Mouse (Mus musculus) 3T3-L1 (cell line): Measurements from ENCODE around the gene Zfp385a.

Experiments used
- DNase-seq: peaks from one replicate; pipeline ENCODE4 v3.0.0-alpha.2; 2015; ENCODE audit warnings: low read depth, low spot score

Gene Zfp385a

DNA sequence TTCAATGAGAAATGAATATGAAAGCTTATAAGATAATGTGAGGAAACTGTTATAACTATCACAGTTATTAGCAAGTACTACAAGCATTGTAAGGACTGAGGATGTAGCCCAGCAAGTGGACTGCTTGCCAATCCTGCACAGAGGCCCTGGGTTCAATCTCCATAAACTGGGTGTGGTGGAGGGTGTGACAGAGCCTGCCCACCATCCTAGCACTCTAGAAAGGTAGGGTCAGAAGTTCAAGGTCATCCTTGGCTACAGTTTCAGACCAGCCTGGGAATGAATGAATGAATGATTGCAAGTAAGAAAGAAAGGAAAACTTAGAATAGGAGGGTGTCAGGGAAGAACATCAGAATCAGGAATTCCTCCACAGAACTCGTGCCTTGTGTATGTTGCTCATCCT is 23.9 kb upstream of the Zfp385a start:
- DNase-seq: no peak

DNA sequence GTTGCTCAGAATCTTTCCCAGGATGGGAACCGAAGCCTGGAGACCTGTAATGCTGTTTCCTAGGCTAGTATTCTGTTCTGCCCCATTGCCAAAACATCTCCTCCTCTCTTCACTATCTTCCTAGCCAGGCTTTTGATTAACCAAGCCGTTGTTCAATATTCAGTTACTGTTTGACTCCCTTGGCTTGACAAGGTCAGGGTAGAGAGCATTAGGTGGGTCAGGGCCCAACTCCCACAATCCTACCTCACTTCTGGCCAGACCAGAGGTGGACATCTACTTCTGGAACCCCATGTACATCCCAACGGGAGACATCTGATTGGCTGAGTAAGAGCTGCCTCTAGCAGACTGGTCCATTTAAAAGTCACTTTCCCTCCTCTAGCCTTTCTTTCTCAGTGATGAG is 23.1 kb upstream of the Zfp385a start:
- DNase-seq: no peak

DNA sequence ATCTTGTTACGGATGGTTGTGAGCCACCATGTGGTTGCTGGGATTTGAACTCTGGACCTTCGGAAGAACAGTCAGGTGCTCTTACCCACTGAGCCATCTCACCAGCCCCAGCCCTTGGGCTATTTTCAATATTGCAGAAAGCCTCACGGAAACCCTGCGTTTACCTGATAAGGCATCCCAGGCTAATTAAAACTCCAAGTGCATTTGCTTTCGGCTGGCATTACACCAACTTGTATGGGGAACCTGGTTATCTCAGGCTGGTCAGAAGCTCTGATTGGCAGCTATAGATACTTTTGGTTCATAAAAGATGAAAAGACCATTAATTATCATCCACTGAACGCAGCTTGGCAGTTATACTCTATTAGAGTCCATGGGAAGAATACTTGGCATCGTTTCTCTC is 22.4 kb upstream of the Zfp385a start:
- no peak for DNase-seq

DNA sequence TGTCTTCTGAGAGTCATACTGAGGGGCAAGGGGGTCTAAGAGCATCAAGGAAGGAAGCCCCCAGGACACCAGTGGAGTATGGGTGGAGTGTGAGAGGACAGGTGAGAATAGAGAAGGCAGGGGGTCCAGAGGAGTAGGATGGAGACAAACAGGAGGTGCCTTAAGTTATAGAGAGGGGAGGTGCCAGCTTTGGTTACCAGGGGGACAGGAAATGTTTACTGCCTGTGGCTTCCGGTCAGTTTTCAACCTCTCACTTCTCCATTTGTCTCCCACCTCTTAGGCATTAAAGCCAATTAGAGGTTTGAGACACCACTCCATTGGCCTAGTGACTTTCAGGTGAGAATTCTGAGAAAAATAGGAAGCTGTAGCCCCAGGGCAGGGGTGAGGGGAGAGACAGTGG is 21.4 kb upstream of the Zfp385a start:
- DNase-seq: no peak

DNA sequence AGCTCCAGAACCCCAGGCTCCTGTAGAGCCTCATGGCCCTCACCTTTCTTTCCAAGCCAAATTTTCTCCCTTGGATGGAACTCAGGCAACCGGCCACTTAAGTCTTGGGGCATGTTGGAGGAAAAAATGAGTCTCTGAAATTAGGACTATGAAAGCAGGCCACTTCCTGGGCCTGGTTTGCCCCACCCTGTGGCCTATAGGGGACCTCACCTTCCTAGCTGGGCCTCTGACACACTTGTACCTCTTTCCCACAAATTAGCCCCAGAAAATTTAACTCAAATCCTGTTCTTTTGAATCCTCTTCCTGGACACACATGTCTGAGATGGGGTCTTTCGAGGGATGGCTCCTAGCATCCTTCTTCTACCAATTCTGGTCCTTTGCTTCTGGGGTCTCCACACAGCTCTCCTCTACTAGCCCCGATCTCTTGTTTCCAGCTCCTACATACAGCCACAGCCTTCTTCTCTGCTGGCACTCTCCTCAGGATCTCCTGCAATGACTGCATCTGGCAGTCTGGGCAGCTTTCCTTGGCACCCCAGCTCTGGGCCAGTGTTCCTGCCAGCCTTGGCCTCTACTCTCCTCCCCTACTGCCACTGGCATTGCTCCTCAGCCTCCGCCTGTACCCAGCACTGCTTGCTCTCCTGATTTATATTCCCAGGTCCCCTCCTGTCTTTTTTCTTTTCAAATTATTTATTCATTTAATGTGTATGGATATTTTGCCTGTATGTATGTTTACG is 20.1 kb upstream of the Zfp385a start:
- peak; percentile 35 for DNase-seq

DNA sequence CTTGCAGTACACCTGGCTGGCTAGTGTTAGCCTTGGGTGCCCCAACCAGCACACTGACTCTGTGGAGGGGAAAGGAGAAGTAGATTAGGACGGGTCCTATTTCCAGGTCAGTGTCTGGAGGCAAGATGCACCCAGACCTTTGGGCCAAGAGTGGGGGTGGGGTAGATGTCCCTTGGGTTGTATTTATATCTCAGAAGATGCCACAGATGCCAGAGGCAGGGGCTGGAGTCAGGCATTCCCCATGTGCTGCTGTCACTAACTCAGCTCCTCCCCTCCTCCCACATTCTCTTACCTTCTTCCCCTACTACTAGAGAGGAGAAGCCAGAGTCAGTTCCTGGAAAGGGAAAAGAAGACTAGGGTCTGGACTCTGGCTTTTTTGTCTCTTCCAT is 19.2 kb upstream of the Zfp385a start:
- DNase-seq: peak; percentile 73

DNA sequence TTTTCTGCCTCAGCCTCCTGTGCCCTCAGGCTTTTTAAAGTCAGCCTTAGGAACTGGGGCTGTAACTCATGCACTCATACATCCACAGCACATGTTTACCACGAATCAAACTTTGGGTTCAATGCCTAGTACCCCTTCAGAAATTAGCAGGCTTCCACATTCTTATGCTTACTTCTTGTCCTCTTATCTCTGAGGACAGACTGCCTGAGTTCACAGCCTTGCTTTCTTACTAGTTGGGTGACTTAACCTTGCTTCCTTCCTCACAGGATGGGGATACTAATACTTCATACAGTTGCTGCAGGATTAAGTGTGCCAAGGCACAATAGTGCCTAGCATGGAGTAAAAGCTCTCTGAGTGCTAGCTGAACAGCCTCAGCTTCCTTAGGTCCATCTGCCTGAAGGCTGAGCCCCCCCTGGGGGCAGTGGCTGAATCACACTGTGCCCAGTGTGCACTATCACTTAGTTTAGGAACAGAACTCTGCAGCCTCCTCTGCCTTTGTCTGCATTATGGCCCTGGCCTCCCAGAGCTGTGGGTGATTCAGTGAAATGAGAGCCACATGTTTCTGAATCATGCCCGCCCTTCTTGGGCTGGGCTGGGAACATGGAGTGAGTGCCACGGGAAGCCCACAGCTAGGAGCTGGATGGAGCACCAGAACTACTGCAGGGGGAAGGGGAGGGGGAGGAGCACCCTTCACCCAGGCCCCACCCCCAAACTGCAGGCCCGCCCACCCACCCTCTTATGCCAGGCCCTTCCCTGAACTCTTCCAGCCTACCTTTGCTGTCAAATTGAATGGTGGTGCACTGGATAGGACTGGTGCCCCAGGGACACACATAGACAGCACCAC is 18.6 kb upstream of the Zfp385a start:
- peak; percentile 95 for DNase-seq

DNA sequence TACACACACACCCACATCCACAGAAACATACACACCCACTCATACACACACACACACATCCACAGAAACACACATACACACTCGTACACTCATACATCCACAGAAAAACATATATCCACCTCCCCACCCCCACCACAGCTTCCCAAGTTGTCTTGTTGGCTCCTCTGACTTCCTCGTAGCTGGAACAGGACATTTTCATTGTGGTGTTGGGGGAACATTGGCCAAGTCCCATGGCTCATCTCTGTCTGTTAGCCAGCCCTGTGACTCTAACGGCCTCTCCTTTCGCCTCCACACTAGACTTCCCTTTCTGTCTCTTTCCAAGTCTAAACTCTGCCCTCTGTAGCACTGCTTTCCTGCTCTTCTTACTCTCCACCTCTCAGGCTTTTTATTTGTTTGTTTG is 17.9 kb upstream of the Zfp385a start:
- DNase-seq: peak; percentile 32

DNA sequence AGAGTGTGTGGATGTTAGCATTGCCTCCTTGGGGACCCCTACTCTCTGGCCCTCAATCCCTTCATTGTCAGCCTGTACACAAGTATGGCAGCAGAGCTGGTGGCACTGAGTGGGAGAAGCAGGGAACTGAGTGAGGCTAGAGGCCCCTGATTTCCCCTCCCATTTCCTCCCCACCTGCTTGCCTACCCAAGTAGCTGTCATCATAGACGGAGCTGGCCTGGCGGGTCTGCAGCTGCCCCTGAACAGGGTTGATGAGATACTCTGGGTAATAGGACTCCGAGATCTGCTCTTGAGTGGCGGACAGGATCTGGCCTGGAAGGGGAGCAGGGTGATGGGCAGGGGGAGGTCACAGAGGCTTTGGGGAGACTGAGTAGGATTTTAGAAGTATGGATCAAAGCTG is 16.2 kb upstream of the Zfp385a start:
- DNase-seq: no peak

DNA sequence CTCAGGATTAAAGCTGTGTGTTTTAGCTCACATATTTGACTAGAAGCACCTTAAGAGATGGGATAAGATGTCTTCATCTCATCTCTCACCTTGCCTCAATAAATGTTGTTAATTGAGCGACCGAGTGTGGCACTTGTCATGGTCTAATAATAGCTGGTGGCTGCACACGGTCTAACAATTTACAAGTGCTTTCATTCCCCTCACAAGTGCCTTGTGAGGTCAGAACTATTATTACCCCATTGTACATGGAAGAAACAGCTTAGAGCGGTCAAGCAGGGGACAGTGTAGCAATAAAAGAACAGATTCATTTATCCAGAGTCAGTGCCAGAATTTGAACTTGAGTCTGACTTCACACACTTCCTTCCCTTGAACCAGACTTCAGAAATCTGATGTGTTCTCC is 15.5 kb upstream of the Zfp385a start:
- DNase-seq: no peak

DNA sequence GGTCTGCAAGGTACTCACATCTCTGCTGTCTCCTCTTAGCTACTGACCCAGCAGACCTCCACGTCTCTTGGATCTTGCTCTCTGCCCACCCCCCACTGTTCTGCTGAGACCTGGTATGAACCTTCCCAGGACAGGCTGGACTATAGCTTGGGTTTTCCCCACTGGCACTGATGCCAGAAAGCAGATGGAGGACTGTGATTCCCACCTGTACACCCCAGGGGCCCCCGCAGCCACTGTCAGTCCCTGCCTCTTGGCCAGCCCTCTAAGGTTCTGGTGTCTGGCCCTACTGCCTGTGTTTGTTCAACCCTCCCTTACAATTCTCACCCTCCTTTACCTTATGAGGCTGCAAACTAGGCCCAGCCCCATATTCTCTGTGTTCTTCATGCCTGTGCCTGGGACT is 14.8 kb upstream of the Zfp385a start:
- DNase-seq: no peak

DNA sequence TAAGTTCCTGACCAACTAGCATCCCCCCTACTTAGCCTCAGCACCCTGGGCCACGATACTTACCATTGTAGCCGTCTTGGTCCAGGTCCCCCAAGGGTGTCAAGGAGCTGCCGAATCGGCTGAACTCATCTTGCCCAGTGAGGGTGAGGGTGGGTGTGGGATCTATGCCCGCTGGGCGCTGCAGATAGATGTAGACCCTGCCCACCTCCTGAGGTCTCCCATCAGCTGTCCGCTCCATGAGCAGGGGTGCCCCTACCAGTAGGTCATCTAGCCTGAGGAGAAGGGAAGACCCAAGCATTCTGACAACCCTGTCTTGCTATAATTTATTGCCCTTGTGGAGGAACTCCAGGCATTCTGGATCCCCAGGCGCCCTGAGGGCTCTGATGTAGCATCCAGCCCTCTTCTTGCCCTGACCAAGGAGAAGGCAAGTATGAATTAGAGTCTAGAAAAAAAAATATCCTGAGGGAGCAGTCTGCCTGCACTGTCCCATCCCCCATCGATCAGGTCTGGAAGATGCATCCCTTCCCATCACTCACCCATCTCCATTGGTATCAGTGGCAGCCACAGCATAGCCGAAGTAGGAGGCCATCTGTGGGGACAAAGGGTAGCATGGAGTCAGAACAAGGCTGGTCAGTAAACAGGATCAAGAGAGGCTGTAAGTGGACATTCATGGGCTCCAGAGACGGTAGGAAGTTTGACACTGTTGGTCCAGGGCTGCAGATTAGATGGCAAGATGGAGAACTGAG is 13.8 kb upstream of the Zfp385a start:
- DNase-seq: no peak

DNA sequence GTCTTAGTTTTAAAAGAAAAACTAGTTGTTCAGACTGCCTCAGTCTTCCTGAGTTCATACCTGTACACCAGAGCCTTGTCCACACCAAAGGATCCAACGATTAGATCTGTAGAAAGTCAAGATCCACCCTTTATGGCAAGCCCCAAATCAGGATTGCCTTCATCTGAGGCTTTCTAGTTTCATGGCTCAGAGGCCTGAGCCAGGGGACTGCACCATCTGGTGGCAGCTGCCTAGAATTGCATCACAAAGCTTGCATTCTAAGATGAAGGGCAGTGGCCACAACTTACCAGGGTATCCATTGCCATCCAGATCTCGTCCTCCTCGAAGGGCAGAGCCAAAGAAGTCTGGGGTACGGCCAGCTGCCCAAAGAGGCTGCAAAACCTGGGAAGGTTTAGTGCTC is 13.0 kb upstream of the Zfp385a start:
- peak; percentile 80 for DNase-seq

DNA sequence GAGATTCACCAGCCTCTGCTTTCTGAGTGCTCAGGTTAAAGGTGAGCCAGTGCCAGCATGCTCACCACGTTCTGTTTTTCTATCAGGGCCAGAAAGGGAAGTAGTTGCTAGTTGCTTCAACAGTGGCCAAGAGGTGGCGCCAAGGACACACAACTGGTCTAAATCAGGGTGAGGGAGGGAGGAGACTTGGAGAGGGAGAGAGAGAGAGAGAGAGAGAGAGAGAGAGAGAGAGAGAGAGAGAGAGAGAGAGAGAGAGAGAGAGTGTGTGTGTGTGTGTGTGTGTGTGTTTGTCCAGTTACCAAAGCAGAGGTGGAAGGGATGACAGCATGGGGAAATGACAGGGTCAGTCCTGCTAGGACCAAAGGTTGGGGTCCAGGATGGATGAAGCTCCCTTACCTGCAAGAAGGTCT is 7.4 kb upstream of the Zfp385a start:
- DNase-seq: peak; percentile 91

DNA sequence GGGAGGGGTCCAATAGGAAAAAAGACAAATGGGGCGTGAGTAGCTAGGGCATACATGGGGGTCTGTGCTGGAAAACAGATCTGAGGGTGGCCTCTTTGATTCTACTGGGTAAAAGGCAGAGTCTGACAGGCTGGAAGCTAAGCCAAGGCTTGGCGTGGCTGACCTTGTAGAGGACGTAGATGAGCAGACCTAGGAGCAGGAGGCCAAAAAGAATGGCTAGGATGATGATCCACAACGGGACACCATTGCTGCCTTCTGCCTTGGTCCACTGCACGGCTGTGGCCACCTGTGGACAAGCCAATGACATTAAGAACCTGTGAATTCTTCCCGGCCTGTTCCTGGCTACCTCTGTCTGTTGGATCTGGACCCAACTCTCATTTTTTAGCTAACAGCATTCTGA is 5.9 kb upstream of the Zfp385a start:
- DNase-seq: no peak

DNA sequence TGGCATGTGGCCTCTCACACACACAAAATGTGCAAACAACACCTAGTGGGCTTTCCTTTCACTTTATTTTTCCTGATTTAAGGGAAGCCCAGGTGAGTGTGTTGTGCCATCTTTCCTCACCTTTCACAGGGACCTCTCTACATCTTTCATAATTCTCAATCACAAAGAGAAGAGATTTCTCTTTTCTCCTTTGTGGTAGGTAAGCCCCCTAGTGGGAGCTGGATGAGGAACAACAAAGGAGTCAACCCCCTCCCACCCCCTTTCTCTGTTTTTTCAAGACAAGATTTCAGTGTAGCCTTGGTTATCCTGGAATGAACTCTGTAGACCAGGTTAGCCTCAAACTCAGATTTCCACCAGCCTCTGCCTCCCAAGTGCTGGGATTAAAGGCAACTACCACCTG is 3.7 kb upstream of the Zfp385a start:
- no peak for DNase-seq

DNA sequence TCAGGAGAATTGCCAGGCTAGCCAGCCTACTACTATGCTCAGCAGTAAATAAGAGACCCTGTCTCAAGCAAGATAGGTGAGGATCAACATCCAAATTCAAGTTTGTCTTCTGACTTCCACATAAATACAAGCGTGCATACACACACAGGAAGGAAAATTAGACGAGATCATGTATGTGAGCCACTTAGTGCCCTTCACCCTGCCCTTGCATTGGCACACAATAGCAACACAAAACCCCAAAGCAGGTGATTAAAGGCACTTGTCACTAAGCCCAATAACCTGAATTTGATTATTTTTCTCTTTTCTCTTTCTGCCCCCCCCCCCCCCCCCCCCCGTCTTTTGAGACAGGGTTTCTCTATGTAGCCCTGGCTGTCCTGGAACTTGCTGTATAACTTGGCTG is 3.1 kb upstream of the Zfp385a start:
- DNase-seq: no peak

DNA sequence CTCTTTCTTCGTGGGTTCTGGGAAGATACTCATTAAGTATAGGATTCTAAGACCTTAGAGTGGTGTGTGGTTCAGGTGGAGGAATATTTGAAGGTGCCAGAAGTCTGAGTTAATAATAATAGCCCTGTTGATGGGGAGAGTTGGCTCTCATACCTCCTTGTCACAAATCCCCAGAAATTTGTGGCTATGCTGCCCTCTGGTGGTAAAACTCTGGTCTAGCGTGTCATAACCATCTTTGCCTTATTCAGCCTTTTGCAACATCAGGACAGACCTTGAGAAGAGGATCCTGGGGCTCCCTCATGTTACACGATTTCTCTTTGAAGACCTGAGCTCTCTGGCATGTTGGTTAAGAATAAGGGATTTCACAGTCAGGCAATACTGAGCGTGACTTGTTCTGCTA is 2.5 kb upstream of the Zfp385a start:
- DNase-seq: peak; percentile 94

DNA sequence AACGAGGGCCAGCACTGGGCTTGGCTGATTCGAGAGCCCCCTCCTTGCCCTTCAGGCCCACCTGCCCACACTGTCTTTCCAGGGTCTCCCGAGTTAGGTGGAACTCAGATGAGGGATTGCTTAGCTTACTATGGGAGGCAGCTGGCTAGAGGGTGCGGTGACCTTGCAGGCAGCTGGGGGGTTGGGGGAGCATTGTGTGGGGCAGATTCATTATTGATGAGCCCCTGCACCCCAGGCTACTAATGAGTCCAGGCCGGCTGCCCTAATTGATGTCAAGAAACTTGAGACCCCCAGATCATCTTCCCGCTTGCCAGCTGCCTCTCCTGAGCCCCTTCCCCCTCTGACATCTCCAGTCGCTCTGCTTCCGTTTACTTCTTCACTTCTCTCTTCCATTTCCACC is 1.7 kb upstream of the Zfp385a start:
- DNase-seq: no peak

DNA sequence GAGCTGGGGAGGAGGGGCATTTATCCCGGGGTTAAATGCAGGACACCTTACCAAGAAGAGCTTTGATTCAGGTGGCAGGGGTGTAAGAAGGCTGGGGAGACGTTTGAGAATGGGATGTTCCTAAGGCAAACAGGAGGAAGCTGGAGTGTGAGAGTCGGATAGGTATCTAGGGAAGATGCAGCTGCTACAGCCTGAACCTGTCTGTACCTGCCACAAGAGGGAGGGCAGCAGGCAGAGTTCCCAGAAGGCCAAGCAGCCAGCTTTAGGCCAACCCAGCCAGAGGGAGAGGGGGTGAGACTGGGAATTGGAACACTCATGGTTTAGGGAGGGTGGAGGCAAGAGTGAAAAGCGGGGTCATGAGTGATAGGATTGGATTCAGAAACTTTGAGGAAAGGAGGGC is 893 bp upstream of the Zfp385a start:
- DNase-seq: no peak

DNA sequence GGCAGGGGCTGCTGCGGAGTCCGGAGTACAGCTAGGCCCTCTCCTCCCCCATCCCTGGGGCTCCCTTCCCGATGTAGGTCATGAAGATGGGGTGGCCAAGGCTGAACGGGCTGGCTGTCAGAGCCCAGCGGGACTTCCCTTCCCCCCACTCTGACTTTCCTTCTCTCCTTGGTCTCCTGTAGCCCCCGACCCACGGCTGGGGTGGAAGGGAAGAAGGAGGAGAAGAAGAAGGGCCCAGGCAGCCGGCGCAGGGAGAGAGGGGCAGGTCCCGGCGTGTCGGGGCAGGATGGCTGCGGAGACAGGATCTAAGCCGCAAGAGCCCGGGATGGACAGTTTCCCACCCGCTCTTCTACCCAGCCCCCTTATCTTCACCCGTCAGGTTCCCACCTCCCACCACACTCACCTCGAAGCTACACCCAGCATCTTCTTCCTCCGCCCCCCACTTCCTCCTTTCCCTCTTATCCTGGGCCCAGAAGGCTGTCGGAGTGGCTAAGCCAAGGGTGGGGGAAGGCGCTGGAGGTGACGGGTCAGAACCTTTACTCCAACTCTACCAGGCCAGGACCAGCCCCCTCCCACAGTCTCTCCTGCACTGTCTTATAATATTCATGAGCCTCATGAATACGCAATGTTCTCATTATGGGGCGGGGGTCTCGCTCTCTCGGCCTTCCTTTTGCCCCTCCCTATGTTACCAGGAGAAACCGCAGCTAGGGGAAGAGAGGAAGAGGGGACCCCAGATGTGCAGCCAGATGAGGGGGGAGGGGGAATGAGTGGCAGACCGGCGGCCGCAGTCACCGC is 530 bp downstream of the Zfp385a start:
- no peak for DNase-seq

DNA sequence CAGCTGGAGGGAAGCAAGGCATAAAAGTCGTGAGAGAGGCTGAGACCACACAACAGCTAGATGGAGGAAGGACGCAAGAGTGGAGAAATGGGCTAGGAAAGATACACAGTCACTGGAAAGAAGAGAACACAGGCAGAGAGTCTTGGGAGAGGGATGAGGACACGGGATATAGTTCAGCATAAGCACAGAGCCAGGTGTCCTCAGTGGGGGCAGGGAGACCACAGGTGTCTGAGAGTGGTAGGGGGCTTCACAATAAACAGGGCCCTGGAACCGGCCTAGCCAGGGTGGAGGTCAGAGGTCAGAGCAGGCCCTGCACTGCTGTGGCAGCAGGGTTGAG is 1.1 kb downstream of the Zfp385a start:
- DNase-seq: no peak
